Mouse (Mus musculus) embryonic facial prominence, embryonic 15.5 days (tissue): ENCODE results near the gene Rapgef5. TPM values are rescaled to one million over a fixed set of nuclear protein-coding genes. Genes with fewer than 3 reads are reported as not detected.
A peak's percentile ranks its signal among the peaks of the same experiment; 100 is the strongest.

Experiments
- ATAC-seq: fragments of 200-750 bp; cut with Nextera tagmentation; 2 replicates; pipeline ENCODE4 v1.8.0; 2017; ENCODE audit warnings: low read depth, moderate TSS enrichment; ENCODE audit not compliant: insufficient number of reproducible peaks, low FRiP score, low TSS enrichment
- H3K27ac ChIP-seq: fragments of 300-500 bp; sonication (generic); replicated peaks from 2 replicates; pipeline ENCODE4 v1.5.1; 2015; ENCODE audit warnings: mild to moderate bottlenecking, inconsistent platforms
- H3K27me3 ChIP-seq: fragments of 300-500 bp; sonication (generic); 2 replicates; pipeline ENCODE4 v1.6.1; 2015; ENCODE audit warnings: inconsistent platforms
- H3K36me3 ChIP-seq: fragments of 300-500 bp; sonication (generic); 2 replicates; pipeline ENCODE4 v1.6.1; 2015; ENCODE audit warnings: mild to moderate bottlenecking, inconsistent platforms
- H3K4me1 ChIP-seq: fragments of 300-500 bp; sonication (generic); 2 replicates; pipeline ENCODE4 v1.6.1; 2015; ENCODE audit warnings: inconsistent platforms
- H3K4me2 ChIP-seq: fragments of 300-500 bp; sonication (generic); replicated peaks from 2 replicates; pipeline ENCODE4 v1.6.1; 2015; ENCODE audit warnings: mild to moderate bottlenecking, inconsistent platforms
- H3K4me3 ChIP-seq: fragments of 300-500 bp; sonication (generic); replicated peaks from 2 replicates; pipeline ENCODE4 v1.5.1; 2015; ENCODE audit warnings: mild to moderate bottlenecking, inconsistent platforms
- H3K9ac ChIP-seq: fragments of 300-500 bp; sonication (generic); 2 replicates; pipeline ENCODE4 v1.6.1; 2015; ENCODE audit warnings: inconsistent platforms
- H3K9me3 ChIP-seq: fragments of 300-500 bp; sonication (generic); replicated peaks from 2 replicates; pipeline ENCODE4 v1.6.1; 2016; ENCODE audit warnings: inconsistent platforms
- WGBS: fragments of 180-500 bp; shearing (Covaris S2); methylation state at CpG from one replicate; pipeline ENCODE4 v1.1.7; 2015; 5-methylcytosine and 5-hydroxymethylcytosine counted together
- polyA plus RNA-seq: library from polyadenylated mRNA; unstranded; fragments of >200 nt; fragmentation: Nextera tagmentation; extraction: Ambion mirVana; gene quantifications from 2 replicates; pipeline ENCODE4 v1.2.1, GENCODE M21; 2015

The Rapgef5 gene
- polyA plus RNA-seq, 1 experiment from 2014 or later, result 8.6 TPM

DNA sequence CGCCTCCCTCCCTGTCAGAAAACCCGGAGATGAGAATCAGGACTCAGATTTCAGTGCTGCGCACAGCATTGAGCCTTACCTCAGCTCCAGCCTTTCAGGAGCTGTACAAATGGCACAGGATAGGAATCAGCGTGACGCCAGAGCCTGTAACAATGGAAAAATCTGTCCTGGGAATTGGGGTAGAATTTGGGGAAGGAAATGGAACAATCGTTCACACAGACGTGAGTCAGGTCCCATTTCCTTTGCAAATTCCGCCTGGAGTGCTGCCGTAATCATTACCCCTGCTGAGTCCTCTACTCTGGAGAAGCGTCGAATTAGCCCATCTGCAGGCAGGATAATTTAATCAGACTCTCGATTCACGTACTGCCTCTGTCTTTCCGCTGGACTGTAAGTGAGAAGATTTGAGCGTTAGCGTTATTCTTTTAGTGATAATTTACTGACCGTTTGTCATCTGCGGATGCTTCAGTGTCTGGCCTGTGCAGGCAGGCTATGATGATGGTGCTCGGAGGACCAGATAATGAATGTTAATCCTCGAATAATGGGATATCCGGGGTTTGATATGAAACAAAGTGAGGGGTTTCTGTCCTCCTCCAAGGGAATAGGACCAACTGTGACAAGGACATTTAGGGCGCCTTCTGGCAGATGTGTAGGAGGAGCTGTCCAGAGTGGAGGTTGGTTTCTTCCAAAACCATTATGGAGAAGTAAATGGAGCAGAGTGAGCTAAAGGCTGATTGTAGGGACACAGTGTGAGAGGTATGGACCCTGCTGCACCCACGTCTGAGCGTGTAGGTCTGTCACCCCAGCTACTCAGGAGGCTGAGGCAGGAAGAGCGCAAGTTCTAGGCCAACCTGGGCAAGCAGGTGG lies 235.5 kb downstream of the Rapgef5 start:
- Histone ChIP-seq H3K4me2 (peak overlapping the region; percentile 24), H3K27me3 (no peaks in the 10 kb centered on the region), H3K27ac (no peak overlapping the region), H3K4me1 (peaks cover 9% of the 10 kb centered on the region), H3K4me3 (no peak overlapping the region), H3K36me3 (no peaks in the 10 kb centered on the region), H3K9me3 (no peaks in the 10 kb centered on the region), H3K9ac (no peak overlapping the region)
- WGBS, result 30% methylated on average over 25 of the region's 25 CpGs
- 0 out of 2 replicates have a peak, but pooled peaks have one; percentile 69 for ATAC-seq

DNA sequence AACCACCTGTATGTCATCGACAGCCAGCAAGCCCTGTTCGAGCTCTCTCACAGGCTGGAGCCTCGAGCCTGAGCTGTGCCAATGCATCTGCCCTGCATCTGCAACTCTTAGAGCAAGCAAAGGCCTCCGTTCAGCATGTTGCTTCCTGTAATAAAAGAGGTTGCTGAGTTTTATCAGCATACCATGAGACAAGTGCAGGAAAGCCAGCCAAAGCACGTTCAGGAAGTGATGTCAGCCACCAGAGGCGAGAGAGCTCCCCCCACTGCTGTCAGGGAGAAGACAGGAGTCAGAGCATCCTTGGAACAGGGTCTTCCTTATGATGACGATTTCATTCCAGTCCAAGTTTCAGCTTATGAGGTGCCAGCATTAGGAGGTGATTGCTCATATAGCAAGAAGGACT lies 239.7 kb downstream of the Rapgef5 start:
- Histone ChIP-seq H3K27me3 (no peaks in the 10 kb centered on the region), H3K36me3 (no peaks in the 10 kb centered on the region), H3K4me3 (no peak overlapping the region), H3K27ac (no peak overlapping the region), H3K9me3 (no peaks in the 10 kb centered on the region), H3K4me1 (peaks cover 9% of the 10 kb centered on the region), H3K9ac (no peak overlapping the region), H3K4me2 (no peak overlapping the region)
- no peak for ATAC-seq
- 51% methylated on average over 7 of the region's 7 CpGs for WGBS

DNA sequence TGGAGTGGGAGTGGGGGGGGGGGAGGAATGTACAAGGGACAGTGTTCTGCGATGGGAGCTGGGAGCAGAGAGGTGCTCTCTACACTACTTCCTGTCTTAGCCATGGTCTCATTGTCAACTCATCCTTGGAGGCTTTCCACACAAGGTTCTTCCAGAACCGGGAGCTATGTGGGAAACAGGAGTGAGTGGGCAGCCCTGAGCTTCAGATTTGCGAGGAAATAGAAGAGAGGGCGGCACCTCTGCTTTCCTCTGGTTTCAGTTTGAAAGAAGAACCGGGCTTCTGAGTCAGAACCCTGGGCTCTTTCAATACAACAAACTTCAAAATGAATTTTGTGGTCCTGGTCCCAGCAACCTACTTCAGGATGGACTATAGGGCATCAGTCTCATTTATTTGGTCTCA lies 244.1 kb downstream of the Rapgef5 start:
- Histone ChIP-seq H3K36me3 (no peaks in the 10 kb centered on the region), H3K4me1 (no peaks in the 10 kb centered on the region), H3K4me3 (no peak overlapping the region), H3K27me3 (no peaks in the 10 kb centered on the region), H3K27ac (no peak overlapping the region), H3K4me2 (no peak overlapping the region), H3K9me3 (no peaks in the 10 kb centered on the region), H3K9ac (no peak overlapping the region)
- WGBS, result 76% methylated on average over 5 of the region's 5 CpGs
- ATAC-seq, result no peak

DNA sequence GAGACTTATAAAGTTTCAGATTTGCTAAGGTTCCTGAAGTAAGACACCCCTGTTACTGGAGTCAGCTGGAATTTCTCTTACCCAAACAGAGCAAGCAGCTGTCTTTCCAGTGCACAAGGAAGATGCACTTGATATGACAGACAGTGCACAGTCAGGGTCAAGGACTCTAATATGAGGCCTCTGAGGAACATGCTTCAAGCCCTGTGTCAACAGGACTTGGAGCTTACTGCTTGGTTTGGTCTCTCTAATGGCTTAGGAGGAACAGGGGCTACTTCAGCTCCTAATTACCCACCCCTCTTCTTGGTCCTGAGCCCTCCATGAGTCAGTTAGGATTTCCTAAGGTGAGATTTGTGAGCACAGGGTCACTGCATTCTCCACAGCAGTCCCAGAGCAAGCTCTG lies 244.6 kb downstream of the Rapgef5 start:
- Histone ChIP-seq H3K9ac (no peak overlapping the region), H3K36me3 (no peaks in the 10 kb centered on the region), H3K4me2 (no peak overlapping the region), H3K9me3 (no peaks in the 10 kb centered on the region), H3K4me3 (no peak overlapping the region), H3K4me1 (no peaks in the 10 kb centered on the region), H3K27me3 (no peaks in the 10 kb centered on the region), H3K27ac (no peak overlapping the region)
- ATAC-seq, result no peak

DNA sequence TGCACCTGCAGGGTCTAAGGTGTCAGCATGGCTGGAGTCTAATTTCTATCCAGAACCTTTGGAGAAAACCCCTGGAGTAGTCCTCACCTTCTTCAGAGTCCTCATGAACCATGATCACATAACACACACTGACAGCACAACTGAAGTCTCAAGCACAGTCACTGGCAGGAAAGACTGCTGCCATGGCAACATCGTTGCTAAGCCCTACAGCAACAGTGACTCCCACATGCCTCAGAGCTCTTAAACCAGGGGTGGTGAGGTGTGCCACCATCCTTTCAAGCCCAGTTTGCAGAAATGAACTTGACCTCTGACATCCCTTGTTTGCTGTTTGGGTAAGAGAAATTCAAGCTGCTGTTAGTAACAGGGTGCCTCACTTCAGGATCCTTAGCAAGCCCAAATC lies 245.4 kb downstream of the Rapgef5 start:
- Histone ChIP-seq H3K9me3 (no peaks in the 10 kb centered on the region), H3K4me2 (no peak overlapping the region), H3K27ac (no peak overlapping the region), H3K4me3 (no peak overlapping the region), H3K36me3 (no peaks in the 10 kb centered on the region), H3K27me3 (no peaks in the 10 kb centered on the region), H3K4me1 (no peaks in the 10 kb centered on the region), H3K9ac (no peak overlapping the region)
- ATAC-seq, result no peak
- 50% methylated on average over 1 of the region's 1 CpGs for WGBS

DNA sequence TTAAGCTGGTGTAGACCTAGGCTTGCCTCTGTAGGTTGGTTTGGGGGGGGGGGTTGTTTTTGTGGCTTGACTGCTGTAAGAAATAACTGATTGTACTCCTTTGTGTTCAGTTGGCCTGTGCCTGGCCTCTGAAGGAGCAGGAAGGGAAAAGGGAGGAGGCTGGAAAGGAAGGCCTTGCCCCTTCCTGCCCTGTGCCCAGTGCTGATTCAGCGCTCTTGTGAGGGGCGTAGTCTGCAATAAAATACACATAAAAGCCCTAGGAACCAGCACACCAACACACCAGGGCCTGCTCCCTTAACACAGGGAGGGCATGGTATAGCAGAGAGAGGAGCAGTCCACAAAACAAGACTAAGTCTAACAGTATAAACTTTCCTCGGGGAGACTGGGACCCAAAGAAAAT lies 247.0 kb downstream of the Rapgef5 start:
- no peaks in the 10 kb centered on the region for H3K27me3 ChIP-seq
- H3K9ac ChIP-seq, result no peak overlapping the region
- ATAC-seq, result no peak
- no peaks in the 10 kb centered on the region for H3K9me3 ChIP-seq
- H3K36me3 ChIP-seq, result no peaks in the 10 kb centered on the region
- no peaks in the 10 kb centered on the region for H3K4me1 ChIP-seq
- WGBS, result 66% methylated on average over 3 of the region's 3 CpGs
- no peak overlapping the region for H3K4me3 ChIP-seq
- H3K4me2 ChIP-seq, result no peak overlapping the region
- H3K27ac ChIP-seq, result no peak overlapping the region

DNA sequence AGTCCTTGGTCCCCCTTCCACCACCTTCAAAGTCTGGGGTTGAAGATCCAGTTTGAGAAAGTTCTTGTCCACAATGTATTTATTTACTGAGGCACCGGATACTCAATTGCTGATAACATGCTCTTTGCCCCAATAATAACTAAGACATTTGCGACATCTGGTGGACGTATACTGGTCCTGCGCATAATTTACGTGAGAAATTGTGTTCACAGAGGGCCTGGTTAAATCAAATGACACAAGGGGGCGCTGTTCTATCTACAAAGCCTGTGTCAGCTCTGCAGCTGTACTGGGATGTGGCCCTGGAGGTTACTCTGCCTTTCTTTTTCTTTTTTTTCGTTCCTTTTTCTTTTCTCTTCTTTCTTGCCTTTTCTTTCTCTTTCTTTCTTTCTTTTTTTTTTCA lies 248.6 kb downstream of the Rapgef5 start:
- Histone ChIP-seq H3K4me1 (no peaks in the 10 kb centered on the region), H3K27ac (no peak overlapping the region), H3K36me3 (no peaks in the 10 kb centered on the region), H3K4me3 (no peak overlapping the region), H3K9me3 (no peaks in the 10 kb centered on the region), H3K4me2 (no peak overlapping the region), H3K9ac (no peak overlapping the region), H3K27me3 (no peaks in the 10 kb centered on the region)
- 0 out of 2 replicates have a peak, but pooled peaks have one; percentile 6 for ATAC-seq
- WGBS, result 11% methylated on average over 7 of the region's 7 CpGs

DNA sequence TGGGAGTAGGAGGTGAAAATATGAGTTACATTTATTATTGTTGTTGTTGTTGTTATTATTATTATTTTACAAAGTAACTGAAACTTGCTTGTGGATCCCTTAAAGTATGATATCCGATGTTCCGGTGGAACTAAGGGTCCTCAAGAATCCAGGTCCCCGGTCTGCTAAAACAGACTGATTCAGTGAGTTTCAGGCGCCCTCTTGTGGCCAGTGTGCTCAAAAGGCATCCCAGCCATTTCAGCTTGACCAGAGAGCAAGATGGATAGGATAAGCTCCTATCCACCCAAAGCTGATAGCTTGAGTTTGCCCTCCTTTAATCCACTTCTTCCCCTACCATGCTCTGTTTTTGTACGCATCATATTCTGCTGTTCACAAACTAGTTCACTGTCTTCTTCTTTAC lies 252.8 kb downstream of the Rapgef5 start:
- no peak overlapping the region for H3K27ac ChIP-seq
- H3K9ac ChIP-seq, result no peak overlapping the region
- H3K4me3 ChIP-seq, result no peak overlapping the region
- H3K4me2 ChIP-seq, result no peak overlapping the region
- no peaks in the 10 kb centered on the region for H3K36me3 ChIP-seq
- no peaks in the 10 kb centered on the region for H3K9me3 ChIP-seq
- H3K27me3 ChIP-seq, result no peaks in the 10 kb centered on the region
- WGBS, result 4% methylated on average over 5 of the region's 5 CpGs
- H3K4me1 ChIP-seq, result no peaks in the 10 kb centered on the region
- ATAC-seq, result no peak

DNA sequence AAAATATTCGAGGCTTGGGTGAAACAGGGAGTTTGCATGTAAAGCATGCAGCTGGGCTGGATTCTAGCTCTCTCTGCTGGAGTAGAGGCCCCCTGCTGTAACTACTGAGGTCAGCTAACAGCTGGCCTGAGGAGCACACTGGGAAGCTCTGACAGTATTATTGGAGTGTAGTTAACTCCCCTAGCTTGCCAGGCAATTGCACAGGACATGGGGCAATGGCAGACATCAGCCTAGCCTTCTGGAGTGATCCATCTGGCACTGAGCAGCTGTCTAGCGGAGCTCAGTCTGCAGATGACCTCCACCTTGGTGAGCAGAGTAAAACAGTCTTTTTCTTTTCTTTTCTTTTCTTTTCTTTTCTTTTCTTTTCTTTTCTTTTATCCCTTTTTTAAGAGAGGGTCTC lies 253.9 kb downstream of the Rapgef5 start:
- WGBS, result 48% methylated on average over 2 of the region's 2 CpGs
- no peaks in the 10 kb centered on the region for H3K36me3 ChIP-seq
- no peak for ATAC-seq
- H3K4me1 ChIP-seq, result no peaks in the 10 kb centered on the region
- H3K9me3 ChIP-seq, result no peaks in the 10 kb centered on the region
- no peak overlapping the region for H3K9ac ChIP-seq
- H3K4me2 ChIP-seq, result no peak overlapping the region
- H3K4me3 ChIP-seq, result no peak overlapping the region
- H3K27ac ChIP-seq, result no peak overlapping the region
- no peaks in the 10 kb centered on the region for H3K27me3 ChIP-seq

DNA sequence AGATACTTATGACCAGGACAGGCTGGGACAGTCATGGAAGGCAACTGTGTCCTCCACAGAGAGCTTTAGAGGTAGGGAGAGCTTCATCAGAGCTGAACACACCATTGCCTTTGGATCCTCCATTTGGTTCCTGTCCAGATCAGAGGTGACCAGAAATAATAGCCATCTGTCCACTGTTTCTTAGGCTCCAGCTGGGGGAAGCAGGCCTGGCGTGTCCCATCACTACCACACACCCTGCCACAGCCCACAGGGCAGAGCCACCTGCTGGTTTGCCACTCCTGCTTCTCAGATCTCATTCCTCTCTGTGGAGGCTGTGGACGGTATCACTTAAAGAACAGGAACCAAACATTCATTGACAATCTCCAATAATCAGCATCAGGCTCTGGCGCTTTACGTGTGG lies 254.9 kb downstream of the Rapgef5 start:
- Histone ChIP-seq H3K36me3 (no peaks in the 10 kb centered on the region), H3K27me3 (no peaks in the 10 kb centered on the region), H3K4me3 (no peak overlapping the region), H3K4me2 (no peak overlapping the region), H3K4me1 (no peaks in the 10 kb centered on the region), H3K27ac (no peak overlapping the region), H3K9ac (no peak overlapping the region), H3K9me3 (no peaks in the 10 kb centered on the region)
- 85% methylated on average over 4 of the region's 4 CpGs for WGBS
- no peak for ATAC-seq

DNA sequence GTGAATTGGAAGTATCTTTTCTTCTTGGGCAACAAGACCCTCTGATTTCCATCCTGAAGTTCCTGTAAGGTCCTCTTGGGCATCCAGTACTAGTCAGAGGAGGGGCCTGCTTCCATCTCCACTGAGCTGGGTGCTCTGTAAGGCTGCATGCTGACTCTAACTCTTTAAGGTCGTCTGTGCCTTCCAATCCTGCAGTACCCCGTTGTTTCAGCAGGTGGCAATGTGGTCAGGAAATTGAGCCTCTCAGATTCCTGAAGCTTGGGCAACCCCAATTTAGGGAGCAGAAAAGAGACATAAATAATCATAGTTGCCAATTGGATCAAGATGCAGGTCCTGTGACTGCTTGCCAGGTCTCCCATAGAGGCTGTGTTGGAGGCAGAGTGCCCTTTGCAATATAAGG lies 256.4 kb downstream of the Rapgef5 start:
- 3% methylated on average over 2 of the region's 2 CpGs for WGBS
- no peak for ATAC-seq

DNA sequence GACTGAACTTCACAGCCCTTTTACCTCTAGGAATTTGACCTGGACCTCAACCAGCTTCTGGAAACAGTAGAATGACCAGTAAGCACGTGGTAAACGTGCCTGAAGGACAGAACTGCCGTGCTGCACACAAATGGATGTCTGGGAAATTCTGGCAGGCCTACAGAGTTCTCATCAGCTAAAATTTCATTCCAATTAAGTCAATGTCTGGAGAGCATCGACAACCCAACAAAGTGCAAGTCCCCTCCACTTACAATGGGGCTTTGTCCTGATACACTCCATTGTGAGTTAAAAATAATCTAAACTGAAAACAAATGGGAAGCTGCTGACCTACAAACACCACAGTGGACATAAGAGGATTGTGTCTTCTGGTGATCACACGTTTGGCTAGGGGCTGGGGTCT lies 260.6 kb downstream of the Rapgef5 start:
- Histone ChIP-seq H3K4me2 (no peak overlapping the region), H3K9me3 (no peaks in the 10 kb centered on the region), H3K4me1 (no peaks in the 10 kb centered on the region), H3K27me3 (no peaks in the 10 kb centered on the region), H3K36me3 (no peaks in the 10 kb centered on the region), H3K4me3 (no peak overlapping the region), H3K27ac (no peak overlapping the region), H3K9ac (no peak overlapping the region)
- ATAC-seq, result no peak
- WGBS, result 56% methylated on average over 5 of the region's 5 CpGs

More for the DNA sequence above, 256.4 kb downstream of the Rapgef5 start:
- no peak overlapping the region for H3K4me2 ChIP-seq
- H3K27ac ChIP-seq, result no peak overlapping the region
- no peak overlapping the region for H3K4me3 ChIP-seq
- H3K36me3 ChIP-seq, result no peaks in the 10 kb centered on the region
- H3K9ac ChIP-seq, result no peak overlapping the region
- H3K9me3 ChIP-seq, result no peaks in the 10 kb centered on the region
- no peaks in the 10 kb centered on the region for H3K27me3 ChIP-seq
- H3K4me1 ChIP-seq, result no peaks in the 10 kb centered on the region
